Mouse (Mus musculus) lung, adult 18-20 months (tissue): Measurements from ENCODE around the gene Grk2.
A peak's percentile ranks its signal among the peaks of the same experiment; 100 is the strongest.

Source experiments
- DNase-seq, 2 experiments: peaks; one replicate each; pipeline ENCODE4 v3.0.0; 2022; ENCODE audit warnings: mixed read lengths in 2 of 2

The Grk2 gene

GRCm38 (mm10) chr19:4306190-4306577, at the start of gene Grk2:
Gene Grk2 (minus strand): TSS chr19:4306222.
- DNase-seq, result peak; percentile 80 to 81

- DNase-seq, result no peak
Observed at GRCm38 (mm10) chr19:4349455-4349854, 43.4 kb upstream of the Grk2 start.

GRCm38 (mm10) chr19:4346479-4346878, 40.5 kb upstream of the Grk2 start:
- no peak for DNase-seq

- DNase-seq, result peak; percentile 51 to 79
Observed at GRCm38 (mm10) chr19:4338162-4338561, 32.1 kb upstream of the Grk2 start.

- DNase-seq, result peak; percentile 97 to 98
Observed at GRCm38 (mm10) chr19:4333791-4334190, 27.8 kb upstream of the Grk2 start.

GRCm38 (mm10) chr19:4333100-4333775, 27.2 kb upstream of the Grk2 start:
- peak in 1 of 2 experiments; percentile 28 for DNase-seq

GRCm38 (mm10) chr19:4332653-4333052, 26.6 kb upstream of the Grk2 start:
- DNase-seq, result peak; percentile 60 to 66

GRCm38 (mm10) chr19:4331273-4331672, 25.3 kb upstream of the Grk2 start:
- no peak for DNase-seq

GRCm38 (mm10) chr19:4330603-4331002, 24.6 kb upstream of the Grk2 start:
- no peak for DNase-seq

GRCm38 (mm10) chr19:4328737-4329304, 22.8 kb upstream of the Grk2 start:
- DNase-seq, result no peak

GRCm38 (mm10) chr19:4326881-4327280, 20.9 kb upstream of the Grk2 start:
- no peak for DNase-seq

GRCm38 (mm10) chr19:4326106-4326505, 20.1 kb upstream of the Grk2 start:
- DNase-seq, result no peak

GRCm38 (mm10) chr19:4322134-4322533, 16.1 kb upstream of the Grk2 start:
- DNase-seq, result no peak

GRCm38 (mm10) chr19:4321622-4322021, 15.6 kb upstream of the Grk2 start:
- DNase-seq, result no peak

GRCm38 (mm10) chr19:4319272-4319671, 13.2 kb upstream of the Grk2 start:
- no peak for DNase-seq

- no peak for DNase-seq
Observed at GRCm38 (mm10) chr19:4317181-4317580, 11.2 kb upstream of the Grk2 start.

- DNase-seq, result peak in 1 of 2 experiments; percentile 53
Observed at GRCm38 (mm10) chr19:4315223-4315944, 9.4 kb upstream of the Grk2 start.

GRCm38 (mm10) chr19:4309776-4310185, 3.8 kb upstream of the Grk2 start:
- DNase-seq, result peak in 1 of 2 experiments; percentile 70

GRCm38 (mm10) chr19:4309302-4309701, 3.3 kb upstream of the Grk2 start:
- DNase-seq, result no peak

GRCm38 (mm10) chr19:4305491-4306189, 382 bp downstream of the Grk2 start:
- DNase-seq, result peak; percentile 35 to 46

- DNase-seq, result peak in 1 of 2 experiments; percentile 33
Observed at GRCm38 (mm10) chr19:4304871-4305321, 1.1 kb downstream of the Grk2 start.

GRCm38 (mm10) chr19:4304251-4304821, 1.7 kb downstream of the Grk2 start:
- peak; percentile 27 to 40 for DNase-seq

GRCm38 (mm10) chr19:4303640-4303995, 2.4 kb downstream of the Grk2 start:
- DNase-seq, result peak in 1 of 2 experiments; percentile 10
